Mouse (Mus musculus) liver, embryonic 16.5 days (tissue): ENCODE measurements around the gene Dnase1. TPM values are rescaled to one million over a fixed set of nuclear protein-coding genes. Genes with fewer than 3 reads are reported as not detected.
A peak's percentile ranks its signal among the peaks of the same experiment; 100 is the strongest.

Experiments used
- ATAC-seq: fragments of 200-750 bp; cut with Nextera tagmentation; 2 replicates; pipeline ENCODE4 v1.8.0; 2017; ENCODE audit warnings: low read depth, mild to moderate bottlenecking, moderate number of reproducible peaks, moderate library complexity
- H3K27ac ChIP-seq: fragments of 300-500 bp; sonication (generic); 2 replicates; pipeline ENCODE4 v1.5.1; 2014; ENCODE audit warnings: mild to moderate bottlenecking, low read length
- H3K27me3 ChIP-seq: fragments of 300-500 bp; sonication (generic); 2 replicates; pipeline ENCODE4 v1.6.1; 2014; ENCODE audit warnings: low read depth, low read length, mixed read lengths; ENCODE audit not compliant: control insufficient read depth, insufficient read depth
- H3K36me3 ChIP-seq: fragments of 300-500 bp; sonication (generic); 2 replicates; pipeline ENCODE4 v1.6.1; 2014; ENCODE audit warnings: mild to moderate bottlenecking; ENCODE audit not compliant: control insufficient read depth, insufficient read depth
- H3K4me1 ChIP-seq: fragments of 300-500 bp; sonication (generic); 2 replicates; pipeline ENCODE4 v1.6.1; 2014; ENCODE audit warnings: low read depth, low read length, mixed read lengths; ENCODE audit not compliant: control insufficient read depth
- H3K4me2 ChIP-seq: fragments of 300-500 bp; sonication (generic); 2 replicates; pipeline ENCODE4 v1.6.1; 2014; ENCODE audit warnings: low read depth, low read length, mixed read lengths
- H3K4me3 ChIP-seq: fragments of 300-500 bp; sonication (generic); 2 replicates; pipeline ENCODE4 v1.5.1; 2014; ENCODE audit warnings: low read depth, mild to moderate bottlenecking, low read length
- H3K9ac ChIP-seq: fragments of 300-500 bp; sonication (generic); 2 replicates; pipeline ENCODE4 v1.6.1; 2014; ENCODE audit warnings: low read depth, low read length
- H3K9me3 ChIP-seq: fragments of 300-500 bp; sonication (generic); replicated peaks from 2 replicates; pipeline ENCODE4 v1.6.1; 2016; ENCODE audit warnings: low read length; ENCODE audit not compliant: control insufficient read depth
- WGBS: fragments of 180-500 bp; shearing (Covaris S2); extraction: QIAGEN DNeasy Blood & Tissue Kit; methylation state at CpG from one replicate; pipeline ENCODE4 v1.1.7; 2014; ENCODE audit not compliant: insufficient replicate concordance; 5-methylcytosine and 5-hydroxymethylcytosine counted together
- polyA plus RNA-seq: library from polyadenylated mRNA; unstranded; fragments of >200 nt; fragmentation: Nextera tagmentation; extraction: Ambion mirVana; gene quantifications from 2 replicates; pipeline ENCODE4 v1.2.1, GENCODE M21; 2015

Gene Dnase1
- polyA plus RNA-seq, 1 experiment from 2014 or later: 1.1 TPM

DNA sequence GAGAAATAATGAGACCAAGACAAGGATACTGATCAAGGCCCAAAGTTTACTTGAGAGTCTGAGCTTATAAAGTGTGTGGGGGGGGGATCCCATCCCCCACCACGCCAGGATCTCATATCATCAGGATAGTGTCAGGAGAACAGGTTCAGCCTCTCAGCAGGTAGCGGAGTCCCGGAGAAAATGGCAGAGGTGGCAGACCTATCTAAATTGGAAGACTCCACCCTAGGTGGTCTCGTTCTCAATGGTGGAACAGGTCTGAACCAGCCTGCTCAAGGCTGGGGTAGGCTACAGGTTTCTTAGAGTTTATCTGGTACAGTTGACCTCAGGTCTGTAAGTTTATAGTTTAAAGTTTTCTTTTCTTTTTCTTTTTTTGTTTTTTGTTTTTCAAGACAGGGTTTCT lies 14.0 kb upstream of the Dnase1 start:
- H3K4me1 ChIP-seq: no peaks in the 10 kb centered on the region
- no peak for ATAC-seq
- no peak overlapping the region for H3K27ac ChIP-seq
- no peak overlapping the region for H3K4me3 ChIP-seq
- H3K4me2 ChIP-seq: no peak overlapping the region
- H3K36me3 ChIP-seq: no peaks in the 10 kb centered on the region
- H3K9me3 ChIP-seq: no peaks in the 10 kb centered on the region
- H3K9ac ChIP-seq: no peak overlapping the region
- WGBS: 69% methylated on average over 4 of the region's 4 CpGs
- H3K27me3 ChIP-seq: no peaks in the 10 kb centered on the region

DNA sequence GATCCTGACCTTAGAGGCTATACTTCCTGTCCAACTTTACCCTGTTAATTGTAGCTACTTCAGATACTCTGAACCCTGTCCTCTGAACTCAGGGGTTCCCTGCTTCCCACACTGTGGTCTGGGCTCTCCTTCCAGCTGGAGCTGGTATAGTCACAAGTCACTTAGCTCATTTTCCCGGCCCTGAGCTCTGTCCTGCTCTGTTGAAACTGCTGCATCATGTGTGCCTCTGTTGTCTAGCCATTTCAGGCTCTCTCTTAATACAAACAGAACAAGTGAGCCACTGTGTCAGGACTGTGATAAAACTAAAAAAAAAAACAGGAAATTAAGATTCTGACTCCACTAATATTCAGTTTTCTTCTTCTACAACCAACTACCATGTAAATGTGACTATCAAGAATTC lies 10.1 kb upstream of the Dnase1 start:
- Histone ChIP-seq H3K36me3 (no peaks in the 10 kb centered on the region), H3K4me3 (no peak overlapping the region), H3K4me1 (no peaks in the 10 kb centered on the region), H3K9ac (no peak overlapping the region), H3K27ac (no peak overlapping the region), H3K9me3 (no peaks in the 10 kb centered on the region), H3K4me2 (no peak overlapping the region), H3K27me3 (no peaks in the 10 kb centered on the region)
- no peak for ATAC-seq
- WGBS: 29% methylated on average over 1 of the region's 1 CpGs

DNA sequence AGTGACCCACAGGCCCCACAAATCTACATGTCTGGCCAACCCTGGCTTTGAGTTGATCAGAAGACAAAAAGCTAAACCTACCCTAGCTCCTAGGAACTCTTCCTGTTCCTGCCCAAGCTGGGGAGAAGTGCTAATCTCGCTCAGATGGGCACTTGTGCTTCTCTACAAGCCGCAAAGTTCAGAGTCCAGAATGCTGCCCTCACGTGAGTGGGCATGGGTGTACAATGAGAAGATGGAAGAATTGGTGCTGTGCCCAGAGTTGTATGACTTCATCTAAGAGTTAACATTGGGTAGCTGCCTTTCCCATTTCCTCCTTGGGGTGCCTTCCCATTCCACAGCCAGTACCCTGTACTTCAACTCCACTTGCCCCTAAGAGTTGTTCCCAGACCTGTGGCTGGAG lies 9.5 kb upstream of the Dnase1 start:
- Histone ChIP-seq H3K36me3 (no peaks in the 10 kb centered on the region), H3K4me2 (no peak overlapping the region), H3K4me3 (no peak overlapping the region), H3K27me3 (no peaks in the 10 kb centered on the region), H3K9ac (no peak overlapping the region), H3K4me1 (peaks cover 2% of the 10 kb centered on the region), H3K9me3 (no peaks in the 10 kb centered on the region), H3K27ac (no peak overlapping the region)
- ATAC-seq: no peak
- WGBS: 60% methylated on average over 3 of the region's 3 CpGs

DNA sequence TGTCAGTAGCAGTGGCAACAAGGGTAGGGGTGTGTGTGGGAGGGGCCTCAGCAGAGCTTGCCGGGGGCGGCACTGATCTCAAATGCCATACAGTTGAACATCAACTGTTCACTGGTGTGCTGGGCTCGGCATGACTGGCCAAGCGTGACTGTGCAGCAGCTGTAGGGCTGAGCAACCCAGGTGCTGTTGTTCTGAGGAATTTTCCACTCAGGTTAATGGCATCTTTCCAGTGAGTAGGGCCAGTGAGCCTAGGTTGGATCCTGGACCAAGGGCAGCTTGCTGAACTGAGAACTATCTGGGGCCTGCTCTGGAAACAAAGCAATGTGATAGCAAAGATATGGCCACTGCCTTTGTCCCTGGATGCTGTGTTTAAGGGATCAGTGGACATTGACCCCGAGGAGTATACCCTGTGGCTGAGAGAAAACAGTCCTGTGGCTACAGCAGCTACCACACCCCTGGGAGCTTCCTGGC lies 7.3 kb upstream of the Dnase1 start:
- no peaks in the 10 kb centered on the region for H3K9me3 ChIP-seq
- 61% methylated on average over 5 of the region's 5 CpGs for WGBS
- no peaks in the 10 kb centered on the region for H3K36me3 ChIP-seq
- no peak overlapping the region for H3K27ac ChIP-seq
- 0 out of 2 replicates have a peak, but pooled peaks have one; percentile 9 for ATAC-seq
- no peaks in the 10 kb centered on the region for H3K27me3 ChIP-seq
- no peak overlapping the region for H3K9ac ChIP-seq
- H3K4me3 ChIP-seq: no peak overlapping the region
- peaks cover 20% of the 10 kb centered on the region for H3K4me1 ChIP-seq
- H3K4me2 ChIP-seq: no peak overlapping the region

DNA sequence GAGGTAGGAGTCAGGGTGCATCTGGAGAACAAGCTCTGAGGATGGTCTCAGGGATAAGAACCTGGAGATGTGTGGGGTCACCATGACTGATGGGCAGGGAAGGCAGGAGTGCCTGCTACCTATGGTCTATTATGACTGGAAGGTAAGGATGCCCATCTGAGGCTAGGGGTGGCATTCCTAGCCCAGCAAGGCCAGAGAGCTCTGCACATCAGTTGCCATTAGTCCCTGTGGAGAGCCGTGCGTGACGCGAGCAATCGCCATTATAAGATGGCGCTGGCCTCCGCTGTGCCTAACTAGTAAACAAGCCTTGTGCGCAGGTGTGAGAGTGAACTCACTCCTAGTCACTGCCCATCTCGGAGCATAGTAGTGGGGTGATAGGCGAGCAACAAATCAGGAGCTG lies 6.2 kb upstream of the Dnase1 start:
- no peaks in the 10 kb centered on the region for H3K27me3 ChIP-seq
- no peak overlapping the region for H3K9ac ChIP-seq
- 77% methylated on average over 10 of the region's 10 CpGs for WGBS
- no peak overlapping the region for H3K4me3 ChIP-seq
- no peak overlapping the region for H3K4me2 ChIP-seq
- H3K4me1 ChIP-seq: peaks cover 22% of the 10 kb centered on the region
- ATAC-seq: no peak
- H3K36me3 ChIP-seq: no peaks in the 10 kb centered on the region
- no peaks in the 10 kb centered on the region for H3K9me3 ChIP-seq
- H3K27ac ChIP-seq: no peak overlapping the region

DNA sequence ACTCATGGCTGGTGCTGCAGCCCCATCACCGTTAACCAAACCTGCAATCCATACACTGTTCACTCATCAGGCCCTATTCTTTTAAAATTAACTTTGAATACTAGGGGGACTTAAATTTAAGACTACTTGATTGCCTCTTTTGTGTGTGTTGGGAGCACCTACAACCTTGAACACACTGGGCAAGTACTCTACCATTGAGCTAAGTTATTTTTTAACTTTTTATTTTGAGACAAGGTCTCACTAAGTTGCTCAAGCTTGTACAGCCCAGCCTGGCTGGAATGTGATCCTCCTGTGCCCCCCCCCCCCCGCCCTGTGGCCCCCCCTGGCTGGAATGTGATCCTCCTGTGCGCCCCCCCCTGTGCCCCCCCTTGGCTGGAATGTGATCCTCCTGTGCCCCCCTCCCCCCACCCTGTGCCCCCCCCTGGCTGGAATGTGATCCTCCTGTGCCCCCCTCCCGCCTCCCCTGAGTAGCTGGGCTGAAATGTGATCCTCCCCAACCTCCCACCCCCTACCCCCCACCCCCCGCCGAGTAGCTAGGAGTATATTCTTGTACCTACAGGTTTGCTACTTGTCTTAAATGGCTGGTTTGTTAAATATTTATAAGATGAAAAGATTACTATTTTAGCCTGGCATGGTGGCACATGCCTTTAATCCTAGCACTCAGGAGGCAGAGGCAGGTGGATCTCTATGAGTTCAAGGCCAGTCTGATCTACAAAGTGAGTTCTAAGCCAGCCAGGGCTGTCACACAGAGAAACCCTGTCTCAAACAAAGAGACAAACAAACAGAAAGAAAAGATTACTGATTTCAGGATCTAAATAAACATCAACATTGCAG lies 5.1 kb upstream of the Dnase1 start:
- Histone ChIP-seq H3K4me1 (peaks cover 22% of the 10 kb centered on the region), H3K27ac (no peak overlapping the region; the same call in 1 of the 2 replicates), H3K4me3 (no peak overlapping the region), H3K36me3 (no peaks in the 10 kb centered on the region), H3K4me2 (no peak overlapping the region), H3K9me3 (no peaks in the 10 kb centered on the region), H3K27me3 (no peaks in the 10 kb centered on the region), H3K9ac (no peak overlapping the region)
- WGBS: 62% methylated on average over 6 of the region's 6 CpGs
- no peak for ATAC-seq

DNA sequence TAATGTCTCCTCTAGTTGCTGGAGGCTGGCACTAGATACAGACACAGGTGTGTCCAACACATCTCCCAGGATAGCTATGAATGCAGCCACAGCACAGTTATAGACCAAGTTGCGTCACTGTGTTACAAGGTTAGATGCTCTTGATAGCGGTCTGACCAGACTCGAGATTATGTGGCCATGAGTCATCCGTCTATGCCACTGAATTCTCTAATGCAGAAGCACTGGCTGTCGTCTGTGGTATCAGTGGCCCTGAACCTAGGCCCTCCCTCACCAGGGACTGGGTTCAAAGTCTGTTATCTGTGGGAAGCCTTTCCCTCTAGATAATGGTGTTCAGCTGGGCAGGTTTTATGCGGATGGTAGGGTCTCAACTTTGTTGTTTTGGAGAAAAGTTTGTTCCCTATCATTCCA lies 4.4 kb upstream of the Dnase1 start:
- peak; percentile 44; the same call in 1 of the 2 replicates for ATAC-seq
- H3K27me3 ChIP-seq: no peaks in the 10 kb centered on the region
- WGBS: 24% methylated on average over 6 of the region's 6 CpGs
- H3K36me3 ChIP-seq: no peaks in the 10 kb centered on the region
- H3K27ac ChIP-seq: no peak overlapping the region; the same call in 1 of the 2 replicates
- no peak overlapping the region for H3K4me3 ChIP-seq
- no peak overlapping the region for H3K4me2 ChIP-seq
- H3K9me3 ChIP-seq: no peaks in the 10 kb centered on the region
- H3K4me1 ChIP-seq: peaks cover 22% of the 10 kb centered on the region
- H3K9ac ChIP-seq: no peak overlapping the region

DNA sequence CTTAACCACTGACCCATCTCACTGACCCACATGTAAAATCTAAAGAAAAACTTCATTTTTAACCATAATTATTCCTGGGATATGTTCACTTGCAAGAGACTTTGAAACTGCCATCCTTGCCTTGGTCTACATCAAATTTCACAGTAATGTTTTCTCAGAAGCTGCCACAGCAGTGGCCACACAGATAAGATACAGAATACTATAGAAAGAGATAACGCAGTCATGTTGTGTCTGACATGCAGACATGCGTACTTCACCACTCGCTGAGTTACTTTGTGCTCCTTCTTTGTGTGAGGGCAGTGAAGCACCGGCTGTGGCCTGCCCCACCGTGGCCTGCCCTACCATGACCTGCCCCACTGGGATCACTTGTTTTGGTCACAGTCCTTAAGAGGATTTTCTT lies 2.8 kb upstream of the Dnase1 start:
- no peaks in the 10 kb centered on the region for H3K27me3 ChIP-seq
- H3K9me3 ChIP-seq: no peaks in the 10 kb centered on the region
- H3K36me3 ChIP-seq: peaks cover 2% of the 10 kb centered on the region; the same call in 1 of the 2 replicates
- H3K4me2 ChIP-seq: peak overlapping the region; percentile 17; the same call in 1 of the 2 replicates
- H3K27ac ChIP-seq: no peak overlapping the region; the same call in 1 of the 2 replicates
- 34% methylated on average over 5 of the region's 5 CpGs for WGBS
- H3K4me3 ChIP-seq: no peak overlapping the region
- no peak overlapping the region for H3K9ac ChIP-seq
- H3K4me1 ChIP-seq: peaks cover 22% of the 10 kb centered on the region
- ATAC-seq: peak; percentile 63

DNA sequence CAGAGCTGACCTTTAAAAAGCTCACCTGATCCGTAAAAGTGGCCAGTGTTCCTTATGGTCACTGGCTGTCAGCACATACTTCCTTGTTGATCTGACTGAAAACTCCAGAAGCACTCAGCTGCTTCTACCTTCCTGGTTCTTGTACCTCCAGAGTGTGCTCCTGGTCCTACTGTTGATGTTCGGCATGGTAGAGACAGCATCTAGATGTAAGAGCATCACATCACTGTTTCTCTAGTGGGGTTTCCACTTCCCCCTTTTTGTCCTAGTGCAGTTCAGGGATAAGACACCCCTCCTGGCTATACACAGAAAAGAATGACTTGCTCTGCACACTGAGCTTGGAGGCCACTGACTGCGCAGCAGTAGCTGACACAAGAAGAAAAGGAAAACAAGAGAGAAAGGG lies 2.3 kb upstream of the Dnase1 start:
- Histone ChIP-seq H3K4me3 (no peak overlapping the region), H3K9me3 (no peaks in the 10 kb centered on the region), H3K36me3 (peaks cover 7% of the 10 kb centered on the region), H3K4me1 (peaks cover 22% of the 10 kb centered on the region), H3K27ac (no peak overlapping the region), H3K4me2 (no peak overlapping the region), H3K27me3 (no peaks in the 10 kb centered on the region), H3K9ac (no peak overlapping the region)
- 66% methylated on average over 3 of the region's 3 CpGs for WGBS
- no peak for ATAC-seq
